ENCODE assay signal across 13 mouse cellular contexts in the genomic region with DNA sequence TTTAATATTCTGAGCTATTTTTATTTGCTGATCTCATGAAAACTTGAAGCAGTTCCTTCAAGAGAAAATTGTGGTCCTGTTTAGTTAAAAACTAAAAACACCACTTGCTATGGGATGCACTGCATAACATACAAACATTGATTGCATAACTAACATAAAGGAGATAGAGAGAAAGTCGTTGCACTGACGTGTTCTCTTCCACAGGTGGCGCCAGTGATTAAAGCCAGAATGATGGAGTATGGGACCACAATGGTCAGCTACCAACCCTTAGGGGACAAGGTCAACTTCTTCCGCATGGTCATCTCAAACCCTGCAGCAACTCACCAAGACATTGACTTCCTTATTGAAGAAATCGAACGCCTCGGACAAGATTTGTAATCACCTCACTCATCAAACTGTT.
A peak's percentile ranks its signal among the peaks of the same experiment; 100 is the strongest.
DNase-seq lines count a peak whose midpoint lies in the region; ATAC-seq and TF ChIP-seq lines count a peak whose summit lies in the region.
"Had no signal": no experiment of that assay in that cellular context is flagged by ENCODE, and none has a peak within 500 bp of the region (broad histone marks: within the 10 kb centered on the region; RNA-seq: fewer than 3 reads in every experiment).

No protein-coding gene starts in this region.

- H3K27me3 ChIP-seq in liver, postnatal 0 days (ENCODE audit: insufficient read depth, low read length): no peaks in the 10 kb centered on the region
- no peaks in the 10 kb centered on the region for H3K27me3 ChIP-seq in liver, embryonic 11.5 days (replicated peaks; ENCODE audit: control insufficient read depth, insufficient read depth, low read length)
- H3K27me3 ChIP-seq in forebrain, embryonic 13.5 days: no peaks in the 10 kb centered on the region
- H3K27me3 ChIP-seq: limb, embryonic 12.5 days had no signal

- H3K9ac ChIP-seq in liver, postnatal 0 days (replicated peaks): no peak overlapping the region
- H3K9ac ChIP-seq in liver, embryonic 11.5 days (ENCODE audit: low read depth, low read length): no peak overlapping the region
- H3K9ac ChIP-seq in forebrain, embryonic 13.5 days: no peak overlapping the region
- H3K9ac ChIP-seq: limb, embryonic 12.5 days had no signal

- intact Hi-C loops in left cerebral cortex, postnatal 14 days (cut with DNase I): no loop called here

- WGBS in liver, postnatal 0 days (ENCODE audit: insufficient replicate concordance): 64% methylated on average over 7 of the region's 7 CpGs
- WGBS in liver, embryonic 11.5 days: 69% methylated on average over 7 of the region's 7 CpGs
- 81% methylated on average over 7 of the region's 7 CpGs for WGBS in forebrain, embryonic 13.5 days

- no peak for TF ChIP-seq EP300 in liver, postnatal 0 days (IDR thresholded peaks at IDR 0.05; ENCODE audit: low read depth)

- DNase-seq in liver, postnatal 0 days: no peak
- DNase-seq in liver, embryonic 11.5 days (ENCODE audit: low spot score): no peak
- DNase-seq in CD4-positive, CD25-positive, alpha-beta regulatory T cell, adult 2 months (ENCODE audit: low read depth, low spot score): peak; percentile 28
- peak; percentile 10 for DNase-seq in ES-CJ7 (ENCODE audit: low read depth, low spot score)
- no peak for DNase-seq in left cerebral cortex, adult 9 months (ENCODE audit: low spot score in 2 of 2)
- no peak for DNase-seq in left cerebral cortex, postnatal 14 days (ENCODE audit: low spot score in 2 of 2)
- DNase-seq: adrenal gland, postnatal 36 days; cerebellum, adult 2 months; gastrocnemius, postnatal 25 days; lung, postnatal 14 days had no signal

- H3K36me3 ChIP-seq in liver, postnatal 0 days (replicated peaks; ENCODE audit: insufficient read depth, low read length): no peaks in the 10 kb centered on the region
- no peaks in the 10 kb centered on the region for H3K36me3 ChIP-seq in liver, embryonic 11.5 days (ENCODE audit: control insufficient read depth, insufficient read depth, low read length)
- peaks cover 54% of the 10 kb centered on the region for H3K36me3 ChIP-seq in forebrain, embryonic 13.5 days (ENCODE audit: poor library complexity, severe bottlenecking)
- H3K36me3 ChIP-seq: limb, embryonic 12.5 days had no signal

- H3K27ac ChIP-seq in liver, postnatal 0 days (ENCODE audit: low read depth): no peak overlapping the region
- no peak overlapping the region for H3K27ac ChIP-seq in liver, embryonic 11.5 days (ENCODE audit: low read depth, low read length)
- H3K27ac ChIP-seq in forebrain, embryonic 13.5 days: no peak overlapping the region
- H3K27ac ChIP-seq: limb, embryonic 12.5 days had no signal

- TF ChIP-seq CTCF in liver, postnatal 0 days (IDR thresholded peaks at IDR 0.05; ENCODE audit: low read depth): peak; percentile 50

- no peaks in the 10 kb centered on the region for H3K4me1 ChIP-seq in liver, postnatal 0 days (ENCODE audit: insufficient read depth)
- H3K4me1 ChIP-seq in liver, embryonic 11.5 days (replicated peaks; ENCODE audit: control insufficient read depth, insufficient read depth, low read length): no peaks in the 10 kb centered on the region
- H3K4me1 ChIP-seq in forebrain, embryonic 13.5 days: no peaks in the 10 kb centered on the region
- H3K4me1 ChIP-seq: limb, embryonic 12.5 days had no signal

- ATAC-seq in liver, postnatal 0 days: no peak
- no peak for ATAC-seq in liver, embryonic 11.5 days (replicated peaks; ENCODE audit: low FRiP score)
- ATAC-seq in megakaryocyte progenitor cell, adult 5-6 weeks (replicated peaks; ENCODE audit: poor library complexity): peak; percentile 88
- no peak for ATAC-seq in forebrain, embryonic 13.5 days

- no peak overlapping the region for H3K4me2 ChIP-seq in liver, postnatal 0 days (ENCODE audit: low read depth, low read length)
- H3K4me2 ChIP-seq in liver, embryonic 11.5 days: no peak overlapping the region
- no peak overlapping the region for H3K4me2 ChIP-seq in forebrain, embryonic 13.5 days
- H3K4me2 ChIP-seq: limb, embryonic 12.5 days had no signal

- H3K4me3 ChIP-seq in liver, postnatal 0 days (ENCODE audit: low read depth, low read length): no peak overlapping the region
- H3K4me3 ChIP-seq in liver, embryonic 11.5 days (ENCODE audit: low read depth, low read length): no peak overlapping the region
- H3K4me3 ChIP-seq in forebrain, embryonic 13.5 days: no peak overlapping the region
- H3K4me3 ChIP-seq: limb, embryonic 12.5 days had no signal

- H3K9me3 ChIP-seq in liver, postnatal 0 days (ENCODE audit: low read length): no peaks in the 10 kb centered on the region
- H3K9me3 ChIP-seq in liver, embryonic 11.5 days (ENCODE audit: control insufficient read depth, low read length): no peaks in the 10 kb centered on the region
- no peaks in the 10 kb centered on the region; the same call in 1 of the 2 replicates for H3K9me3 ChIP-seq in forebrain, embryonic 13.5 days (replicated peaks)
- H3K9me3 ChIP-seq: limb, embryonic 12.5 days had no signal

Comparison
In these comparisons a context has a peak if more than half of its experiments do, and no peak if none do; other contexts are left out.
1. DNase-seq: peak in CD4-positive, CD25-positive, alpha-beta regulatory T cell, adult 2 months (single experiment) and ES-CJ7 (single experiment); none in liver, postnatal 0 days (single experiment), liver, embryonic 11.5 days (single experiment), left cerebral cortex, adult 9 months (0 of 2) and left cerebral cortex, postnatal 14 days (0 of 2).